Mouse (Mus musculus): Measurements from ENCODE around the gene Tmprss11g. TPM values are rescaled to one million over a fixed set of nuclear protein-coding genes. Genes with fewer than 3 reads are reported as not detected.

Tmprss11g gene
- polyA plus RNA-seq (2014; fragmentation: Nextera tagmentation; extraction: Ambion mirVana): not detected in 2 replicates

- ATAC-seq (replicated peaks; ENCODE audit: insufficient number of reproducible peaks, low FRiP score, low TSS enrichment): no peak
- Histone ChIP-seq H3K4me2 (no peak within 1 kb of the TSS), H3K4me3 (ENCODE audit: low read depth, low read length) (no peak within 1 kb of the TSS), H3K27ac (ENCODE audit: low read depth, low read length) (no peak within 1 kb of the TSS), H3K9ac (ENCODE audit: low read depth, low read length) (no peak within 1 kb of the TSS), H3K4me1 (ENCODE audit: control insufficient read depth, insufficient read depth, low read length) (no peaks in the 10 kb centered on the region), H3K36me3 (ENCODE audit: control insufficient read depth, insufficient read depth, low read length) (no peaks in the 10 kb centered on the region), H3K27me3 (ENCODE audit: control insufficient read depth, insufficient read depth, low read length) (no peaks in the 10 kb centered on the region), H3K9me3 (replicated peaks; ENCODE audit: control insufficient read depth, low read length) (no peaks in the 10 kb centered on the region)
- WGBS (ENCODE audit: insufficient replicate concordance): 71% methylated on average over 9 of the region's 9 CpGs
Observed at GRCm38 (mm10) chr5:86518500-86518899, at the start of gene Tmprss11g. Gene Tmprss11g, minus strand, starts transcription at chr5:86518600.

- 82% methylated on average over 2 of the region's 2 CpGs for WGBS (ENCODE audit: insufficient replicate concordance)
- no peak for ATAC-seq (replicated peaks; ENCODE audit: insufficient number of reproducible peaks, low FRiP score, low TSS enrichment)
- no peaks in the 10 kb centered on the region for H3K36me3 ChIP-seq (ENCODE audit: control insufficient read depth, insufficient read depth, low read length)
- no peaks in the 10 kb centered on the region for H3K27me3 ChIP-seq (ENCODE audit: control insufficient read depth, insufficient read depth, low read length)
- no peaks in the 10 kb centered on the region for H3K4me1 ChIP-seq (ENCODE audit: control insufficient read depth, insufficient read depth, low read length)
- no peaks in the 10 kb centered on the region for H3K9me3 ChIP-seq (replicated peaks; ENCODE audit: control insufficient read depth, low read length)
- H3K27ac ChIP-seq (ENCODE audit: low read depth, low read length): no peak overlapping the region
- no peak overlapping the region for H3K9ac ChIP-seq (ENCODE audit: low read depth, low read length)
- no peak overlapping the region for H3K4me3 ChIP-seq (ENCODE audit: low read depth, low read length)
- H3K4me2 ChIP-seq: no peak overlapping the region
Observed at GRCm38 (mm10) chr5:86546693-86547092, 28.3 kb upstream of the Tmprss11g start.

- WGBS (ENCODE audit: insufficient replicate concordance): 50% methylated on average over 3 of the region's 3 CpGs
Observed at GRCm38 (mm10) chr5:86540601-86541000, 22.2 kb upstream of the Tmprss11g start.

GRCm38 (mm10) chr5:86528725-86529124, 10.3 kb upstream of the Tmprss11g start:
- ATAC-seq (replicated peaks; ENCODE audit: insufficient number of reproducible peaks, low FRiP score, low TSS enrichment): no peak
- 56% methylated on average over 2 of the region's 2 CpGs for WGBS (ENCODE audit: insufficient replicate concordance)
- Histone ChIP-seq H3K4me2 (no peak overlapping the region), H3K9ac (ENCODE audit: low read depth, low read length) (no peak overlapping the region), H3K4me3 (ENCODE audit: low read depth, low read length) (no peak overlapping the region), H3K27ac (ENCODE audit: low read depth, low read length) (no peak overlapping the region), H3K27me3 (ENCODE audit: control insufficient read depth, insufficient read depth, low read length) (no peaks in the 10 kb centered on the region), H3K4me1 (ENCODE audit: control insufficient read depth, insufficient read depth, low read length) (no peaks in the 10 kb centered on the region), H3K9me3 (replicated peaks; ENCODE audit: control insufficient read depth, low read length) (no peaks in the 10 kb centered on the region), H3K36me3 (ENCODE audit: control insufficient read depth, insufficient read depth, low read length) (no peaks in the 10 kb centered on the region)

More at GRCm38 (mm10) chr5:86540601-86541000, 22.2 kb upstream of the Tmprss11g start:
- Histone ChIP-seq H3K27ac (ENCODE audit: low read depth, low read length) (no peak overlapping the region), H3K4me2 (no peak overlapping the region), H3K4me3 (ENCODE audit: low read depth, low read length) (no peak overlapping the region), H3K9ac (ENCODE audit: low read depth, low read length) (no peak overlapping the region), H3K36me3 (ENCODE audit: control insufficient read depth, insufficient read depth, low read length) (no peaks in the 10 kb centered on the region), H3K4me1 (ENCODE audit: control insufficient read depth, insufficient read depth, low read length) (no peaks in the 10 kb centered on the region), H3K9me3 (replicated peaks; ENCODE audit: control insufficient read depth, low read length) (no peaks in the 10 kb centered on the region), H3K27me3 (ENCODE audit: control insufficient read depth, insufficient read depth, low read length) (no peaks in the 10 kb centered on the region)
- ATAC-seq (replicated peaks; ENCODE audit: insufficient number of reproducible peaks, low FRiP score, low TSS enrichment): no peak

GRCm38 (mm10) chr5:86511538-86511937, 6.9 kb downstream of the Tmprss11g start:
- WGBS (ENCODE audit: insufficient replicate concordance): 79% methylated on average over 5 of the region's 5 CpGs
- Histone ChIP-seq H3K9me3 (replicated peaks; ENCODE audit: control insufficient read depth, low read length) (no peaks in the 10 kb centered on the region), H3K4me1 (ENCODE audit: control insufficient read depth, insufficient read depth, low read length) (no peaks in the 10 kb centered on the region), H3K9ac (ENCODE audit: low read depth, low read length) (no peak overlapping the region), H3K4me2 (no peak overlapping the region), H3K36me3 (ENCODE audit: control insufficient read depth, insufficient read depth, low read length) (no peaks in the 10 kb centered on the region), H3K27ac (ENCODE audit: low read depth, low read length) (no peak overlapping the region), H3K4me3 (ENCODE audit: low read depth, low read length) (no peak overlapping the region), H3K27me3 (ENCODE audit: control insufficient read depth, insufficient read depth, low read length) (no peaks in the 10 kb centered on the region)
- no peak for ATAC-seq (replicated peaks; ENCODE audit: insufficient number of reproducible peaks, low FRiP score, low TSS enrichment)

- H3K4me1 ChIP-seq (ENCODE audit: control insufficient read depth, insufficient read depth, low read length): no peaks in the 10 kb centered on the region
- no peaks in the 10 kb centered on the region for H3K9me3 ChIP-seq (replicated peaks; ENCODE audit: control insufficient read depth, low read length)
- H3K27me3 ChIP-seq (ENCODE audit: control insufficient read depth, insufficient read depth, low read length): no peaks in the 10 kb centered on the region
- 70% methylated on average over 1 of the region's 1 CpGs for WGBS (ENCODE audit: insufficient replicate concordance)
- H3K36me3 ChIP-seq (ENCODE audit: control insufficient read depth, insufficient read depth, low read length): no peaks in the 10 kb centered on the region
- H3K27ac ChIP-seq (ENCODE audit: low read depth, low read length): no peak overlapping the region
- H3K9ac ChIP-seq (ENCODE audit: low read depth, low read length): no peak overlapping the region
- ATAC-seq (replicated peaks; ENCODE audit: insufficient number of reproducible peaks, low FRiP score, low TSS enrichment): no peak
- H3K4me3 ChIP-seq (ENCODE audit: low read depth, low read length): no peak overlapping the region
- no peak overlapping the region for H3K4me2 ChIP-seq
Observed at GRCm38 (mm10) chr5:86493453-86493852, 24.9 kb downstream of the Tmprss11g start.

GRCm38 (mm10) chr5:86482562-86482961, 35.8 kb downstream of the Tmprss11g start:
- H3K27ac ChIP-seq (ENCODE audit: low read depth, low read length): no peak overlapping the region
- no peak overlapping the region for H3K4me3 ChIP-seq (ENCODE audit: low read depth, low read length)
- no peak overlapping the region for H3K9ac ChIP-seq (ENCODE audit: low read depth, low read length)
- WGBS (ENCODE audit: insufficient replicate concordance): 63% methylated on average over 2 of the region's 2 CpGs
- H3K27me3 ChIP-seq (ENCODE audit: control insufficient read depth, insufficient read depth, low read length): no peaks in the 10 kb centered on the region
- no peaks in the 10 kb centered on the region for H3K4me1 ChIP-seq (ENCODE audit: control insufficient read depth, insufficient read depth, low read length)
- no peaks in the 10 kb centered on the region for H3K9me3 ChIP-seq (replicated peaks; ENCODE audit: control insufficient read depth, low read length)
- no peak overlapping the region for H3K4me2 ChIP-seq
- no peak for ATAC-seq (replicated peaks; ENCODE audit: insufficient number of reproducible peaks, low FRiP score, low TSS enrichment)
- no peaks in the 10 kb centered on the region for H3K36me3 ChIP-seq (ENCODE audit: control insufficient read depth, insufficient read depth, low read length)

- Histone ChIP-seq H3K27ac (ENCODE audit: low read depth, low read length) (no peak overlapping the region), H3K4me1 (ENCODE audit: control insufficient read depth, insufficient read depth, low read length) (no peaks in the 10 kb centered on the region), H3K4me2 (no peak overlapping the region), H3K27me3 (ENCODE audit: control insufficient read depth, insufficient read depth, low read length) (no peaks in the 10 kb centered on the region), H3K4me3 (ENCODE audit: low read depth, low read length) (no peak overlapping the region), H3K9me3 (replicated peaks; ENCODE audit: control insufficient read depth, low read length) (no peaks in the 10 kb centered on the region), H3K36me3 (ENCODE audit: control insufficient read depth, insufficient read depth, low read length) (no peaks in the 10 kb centered on the region), H3K9ac (ENCODE audit: low read depth, low read length) (no peak overlapping the region)
- no peak for ATAC-seq (replicated peaks; ENCODE audit: insufficient number of reproducible peaks, low FRiP score, low TSS enrichment)
- WGBS (ENCODE audit: insufficient replicate concordance): 66% methylated on average over 1 of the region's 1 CpGs
Observed at GRCm38 (mm10) chr5:86482031-86482430, 36.4 kb downstream of the Tmprss11g start.

- Histone ChIP-seq H3K27ac (ENCODE audit: low read depth, low read length) (no peak overlapping the region), H3K4me2 (no peak overlapping the region), H3K4me3 (ENCODE audit: low read depth, low read length) (no peak overlapping the region), H3K36me3 (ENCODE audit: control insufficient read depth, insufficient read depth, low read length) (no peaks in the 10 kb centered on the region), H3K9me3 (replicated peaks; ENCODE audit: control insufficient read depth, low read length) (no peaks in the 10 kb centered on the region), H3K27me3 (ENCODE audit: control insufficient read depth, insufficient read depth, low read length) (no peaks in the 10 kb centered on the region), H3K9ac (ENCODE audit: low read depth, low read length) (no peak overlapping the region), H3K4me1 (ENCODE audit: control insufficient read depth, insufficient read depth, low read length) (no peaks in the 10 kb centered on the region)
- 79% methylated on average over 9 of the region's 9 CpGs for WGBS (ENCODE audit: insufficient replicate concordance)
- ATAC-seq (replicated peaks; ENCODE audit: insufficient number of reproducible peaks, low FRiP score, low TSS enrichment): no peak
Observed at GRCm38 (mm10) chr5:86473859-86474258, 44.5 kb downstream of the Tmprss11g start.
